Mouse (Mus musculus): ENCODE results near the gene Eif3i.
"Not testable (repeated sequence)": the region's sequence is repeated elsewhere in the genome, so short reads cannot be mapped to it uniquely, and the experiment has no call there.

The Eif3i gene

DNA sequence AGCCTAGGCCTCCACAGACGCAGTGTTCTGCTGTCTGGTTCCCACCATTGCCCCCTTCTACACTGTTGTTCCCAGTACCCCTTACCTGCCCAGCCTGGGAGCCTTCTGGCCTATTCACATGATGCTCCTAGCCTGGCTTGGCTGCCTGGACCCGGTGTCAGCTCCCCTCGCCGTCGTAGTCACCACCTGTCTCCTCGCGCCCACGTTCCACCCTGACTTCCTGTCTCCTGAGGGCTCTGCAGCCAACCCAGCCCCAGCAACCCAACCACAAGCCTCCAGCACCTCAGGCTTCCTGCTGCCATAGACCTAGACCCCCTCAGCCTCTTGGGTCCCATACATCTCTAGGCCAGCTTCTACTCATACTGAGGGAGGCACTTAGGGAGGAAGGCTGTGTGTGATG, 27.0 kb downstream of the Eif3i start, which contains the start of gene Lck:
Lck (minus strand) TSS at position 212 of the 400 bp plus-strand sequence.
- no peak for DNase-seq (ENCODE audit: low read depth)

DNA sequence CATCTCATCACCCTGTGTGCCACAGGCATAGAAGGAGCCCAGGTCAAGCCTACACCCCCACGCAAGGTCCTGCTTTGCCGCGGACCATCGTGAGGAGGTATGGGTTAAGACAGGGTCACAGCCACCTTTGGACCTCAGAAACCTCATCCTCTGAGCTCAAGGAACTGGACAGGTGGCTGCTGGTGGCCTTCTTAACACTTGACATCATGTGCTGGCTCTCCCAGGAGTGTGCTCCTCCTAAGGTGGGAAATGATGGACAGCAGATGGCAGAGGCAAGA, 27.4 kb downstream of the Eif3i start:
- no peak for DNase-seq (ENCODE audit: low read depth)

DNA sequence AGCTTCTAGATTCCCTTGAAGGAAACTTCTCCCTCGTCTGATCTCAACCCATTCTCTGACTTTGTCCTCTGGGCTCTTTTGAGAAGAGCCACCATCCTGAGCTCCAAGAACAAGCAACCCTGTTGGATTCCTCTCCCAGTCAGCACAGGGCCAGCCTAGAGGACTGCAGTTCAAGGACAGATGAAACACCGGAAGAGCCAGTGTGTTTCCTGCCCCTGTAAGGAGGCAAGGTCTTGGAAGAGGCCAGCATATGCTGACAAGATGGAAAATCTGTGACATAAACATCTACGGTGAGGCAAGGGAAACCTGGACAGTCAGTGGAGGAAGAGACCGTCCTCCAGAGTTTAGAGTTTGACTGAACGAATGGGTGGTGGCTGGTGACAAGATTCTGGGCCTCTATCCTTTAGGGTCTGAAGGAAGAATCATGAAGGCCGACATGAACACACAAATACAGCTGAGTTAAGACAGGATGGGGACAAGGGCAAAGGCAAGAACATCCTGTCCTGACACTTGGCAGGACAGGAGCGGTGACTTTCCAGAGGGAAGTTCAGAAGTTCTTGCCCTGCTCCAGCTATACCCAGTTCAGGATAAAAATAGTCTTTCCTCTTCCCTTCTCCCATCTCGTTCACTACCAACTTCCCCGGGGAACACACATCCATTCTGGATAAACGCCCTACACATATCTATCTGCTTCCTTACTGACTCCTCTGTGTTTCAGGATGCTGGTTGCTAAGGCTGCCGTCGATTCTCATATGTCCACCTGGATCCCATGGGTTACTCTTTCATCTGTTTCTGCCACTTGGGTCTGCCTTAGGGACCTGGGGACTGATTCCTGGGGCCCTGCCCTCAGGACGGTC, 28.0 kb downstream of the Eif3i start:
- DNase-seq (ENCODE audit: low read depth) = no peak

DNA sequence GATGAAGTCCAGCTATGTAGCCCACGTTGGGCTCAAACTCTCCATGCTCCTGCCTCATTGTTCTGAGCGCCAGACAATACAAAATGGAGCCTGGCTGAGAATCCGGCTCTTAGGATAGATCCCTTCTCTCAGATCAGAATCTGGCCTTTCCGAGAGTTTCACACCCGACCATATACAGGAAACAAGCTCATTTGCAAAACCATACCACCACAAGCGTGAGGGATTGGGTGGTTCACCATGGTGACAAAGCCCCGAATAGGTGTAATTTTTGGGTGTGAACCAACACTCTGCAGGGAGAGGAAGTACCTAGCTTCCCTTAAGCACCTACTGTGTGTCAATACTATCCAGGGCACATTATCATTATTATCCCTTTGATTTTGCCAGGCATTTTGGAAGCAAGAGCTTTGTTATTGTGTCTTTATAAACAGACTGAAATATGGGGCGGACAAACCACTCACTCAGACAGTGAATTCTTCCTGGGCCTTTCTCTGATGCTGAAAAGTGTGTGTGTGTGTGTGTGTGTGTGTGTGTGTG, 28.8 kb downstream of the Eif3i start:
- DNase-seq (ENCODE audit: low read depth) = no peak

DNA sequence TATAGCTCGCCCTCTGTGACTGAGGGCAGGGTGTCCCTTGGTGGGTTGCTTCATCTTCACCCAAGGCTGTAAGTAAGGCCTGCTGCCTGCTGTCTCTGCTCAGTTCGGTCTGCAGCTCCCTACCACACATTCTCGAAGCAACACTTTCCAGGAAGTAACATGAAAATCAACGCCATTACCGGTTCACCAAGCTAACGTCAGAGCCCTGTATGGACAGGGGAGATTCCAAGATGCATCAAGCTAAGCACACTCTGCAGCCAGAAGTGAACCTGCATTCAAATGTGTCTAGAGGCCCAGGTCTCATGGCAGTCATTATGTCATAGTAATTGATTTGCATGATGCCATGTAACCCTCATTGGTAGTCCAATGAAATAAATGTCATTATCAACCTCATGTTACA, 30.4 kb downstream of the Eif3i start:
- no peak for DNase-seq (ENCODE audit: low read depth)

DNA sequence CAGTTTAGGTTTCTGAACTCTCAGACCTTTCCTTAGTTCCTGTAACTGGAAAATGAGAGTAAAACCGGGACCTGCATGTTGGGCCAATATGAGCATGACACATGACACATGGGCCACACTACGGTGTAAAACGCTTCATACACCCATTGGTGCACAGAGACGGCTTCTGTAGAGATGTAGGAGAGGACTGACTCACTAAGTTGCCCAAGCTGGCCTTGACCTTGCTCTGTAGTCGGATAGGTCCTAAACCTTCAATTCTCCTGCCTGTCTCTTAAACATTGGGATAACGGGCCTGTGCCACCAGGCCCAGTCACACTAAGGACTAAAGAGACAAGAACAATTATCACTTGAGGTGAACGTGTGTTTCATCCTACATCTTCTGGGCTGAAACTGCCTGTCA, 32.1 kb downstream of the Eif3i start:
- no peak for DNase-seq (ENCODE audit: low read depth)

DNA sequence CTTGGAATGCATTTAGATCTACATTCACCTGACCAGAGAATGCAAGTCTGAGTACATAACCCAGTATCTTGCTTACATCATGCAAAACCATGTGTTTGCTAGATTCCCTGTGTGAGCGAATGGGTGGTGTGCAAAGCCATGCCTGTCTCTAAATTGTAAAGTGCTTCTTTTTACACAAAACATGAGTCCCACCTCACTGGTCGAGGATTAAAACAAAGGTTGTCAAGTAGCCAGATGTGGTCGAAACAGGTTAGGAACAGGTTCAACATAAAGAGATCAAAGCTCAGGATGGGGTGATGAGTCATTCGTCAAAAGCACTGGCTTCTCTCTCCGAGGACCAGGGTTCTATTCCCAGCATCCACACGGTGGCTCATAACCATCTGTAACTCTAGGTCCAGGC, 35.3 kb downstream of the Eif3i start:
- DNase-seq (ENCODE audit: low read depth) = no peak

DNA sequence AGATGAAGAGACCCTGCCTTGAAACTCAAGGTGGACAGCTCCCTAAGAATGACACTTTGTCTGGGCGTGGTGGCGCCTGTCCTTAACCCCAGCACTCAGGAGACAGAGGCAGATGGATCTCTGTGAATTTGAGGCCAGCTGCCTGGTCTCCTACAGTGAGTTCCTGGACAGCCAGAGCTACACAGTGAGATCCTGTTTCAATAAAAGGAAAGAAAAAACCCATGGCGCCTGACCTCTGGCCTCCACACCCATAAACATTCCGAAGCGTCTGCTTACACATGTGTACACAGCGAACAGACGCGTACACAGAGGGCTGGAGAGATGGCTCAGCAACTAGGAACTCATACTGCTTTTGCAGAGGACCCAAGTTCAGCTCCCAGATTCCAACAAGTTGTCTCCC, 36.7 kb downstream of the Eif3i start:
- no peak for DNase-seq (ENCODE audit: low read depth)

DNA sequence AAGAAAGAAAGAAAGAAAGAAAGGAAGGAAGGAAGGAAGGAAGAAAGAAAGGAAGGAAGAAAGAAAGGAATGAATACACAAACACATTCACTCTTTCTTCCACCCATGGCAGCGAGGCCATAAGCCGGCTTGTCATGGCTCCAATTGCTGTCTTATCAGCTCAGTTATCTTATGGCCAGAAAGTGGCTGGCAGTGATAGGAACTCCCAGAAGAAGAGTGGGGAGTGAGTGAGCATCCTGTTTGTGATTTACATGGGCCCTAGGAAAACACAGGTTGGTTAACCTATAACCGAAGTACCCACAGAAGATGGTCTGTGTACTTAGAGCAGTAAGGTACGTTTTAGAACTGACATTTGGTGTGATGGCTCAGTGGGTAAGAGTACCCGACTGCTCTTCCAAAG, 39.3 kb downstream of the Eif3i start:
- no peak for DNase-seq (ENCODE audit: low read depth)

DNA sequence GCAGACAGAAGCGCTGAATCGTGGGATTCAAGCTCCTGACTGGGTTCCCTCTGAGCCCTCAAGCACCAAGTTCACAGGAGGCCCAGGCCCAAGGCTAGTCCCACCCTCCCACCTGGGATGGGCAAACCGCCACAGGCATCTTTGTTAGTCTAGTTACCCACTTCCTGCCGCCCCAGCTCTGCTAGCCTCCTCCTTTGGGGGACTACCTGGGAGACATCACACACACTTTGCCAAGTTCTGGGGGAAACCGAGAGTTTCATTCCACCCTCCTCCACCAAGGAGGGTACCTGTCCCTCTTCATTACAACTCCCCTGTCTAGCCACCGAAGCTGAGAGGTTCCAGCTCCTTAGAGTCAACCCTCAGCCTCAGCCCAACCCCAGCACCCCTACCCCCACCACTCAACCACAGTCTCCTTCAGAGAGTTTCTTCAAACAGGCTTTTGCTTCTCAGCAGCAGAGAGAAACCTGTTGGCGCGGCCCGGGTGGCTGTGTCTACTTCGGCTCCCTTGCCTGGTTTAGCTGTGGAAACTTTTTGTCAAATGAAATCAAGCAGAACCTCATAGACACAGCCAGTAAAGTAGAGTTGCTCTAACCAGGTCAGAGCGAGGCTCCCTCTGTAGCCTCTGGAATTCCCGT, 42.0 kb downstream of the Eif3i start:
- DNase-seq (ENCODE audit: low read depth) = no peak

DNA sequence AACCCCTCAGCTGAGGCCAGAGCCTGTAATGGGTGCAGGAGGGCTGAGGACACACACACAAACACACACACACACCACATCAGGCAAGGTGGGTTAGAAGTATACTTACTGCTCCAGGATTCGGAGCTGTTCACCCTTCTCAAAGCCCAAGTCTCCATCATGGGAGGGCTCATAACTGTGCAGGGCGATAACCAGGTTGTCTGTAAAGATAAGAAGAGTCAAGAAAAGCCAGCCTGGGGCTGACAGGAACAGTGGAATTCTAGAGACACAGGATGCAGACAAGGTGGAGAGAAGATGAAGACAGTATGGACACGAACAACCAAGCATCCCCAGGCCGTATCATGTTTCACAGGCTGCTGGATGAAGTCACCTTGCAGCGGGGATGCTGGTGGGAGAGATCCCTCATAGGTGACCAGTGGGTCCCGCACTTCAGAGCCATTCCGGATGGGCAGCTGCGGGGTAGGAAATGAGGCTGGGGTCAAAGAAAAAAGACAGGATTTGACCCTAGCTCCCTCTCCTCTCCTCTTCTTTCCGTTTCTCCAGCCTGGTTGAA, 43.1 kb downstream of the Eif3i start:
- DNase-seq (ENCODE audit: low read depth) = no peak

DNA sequence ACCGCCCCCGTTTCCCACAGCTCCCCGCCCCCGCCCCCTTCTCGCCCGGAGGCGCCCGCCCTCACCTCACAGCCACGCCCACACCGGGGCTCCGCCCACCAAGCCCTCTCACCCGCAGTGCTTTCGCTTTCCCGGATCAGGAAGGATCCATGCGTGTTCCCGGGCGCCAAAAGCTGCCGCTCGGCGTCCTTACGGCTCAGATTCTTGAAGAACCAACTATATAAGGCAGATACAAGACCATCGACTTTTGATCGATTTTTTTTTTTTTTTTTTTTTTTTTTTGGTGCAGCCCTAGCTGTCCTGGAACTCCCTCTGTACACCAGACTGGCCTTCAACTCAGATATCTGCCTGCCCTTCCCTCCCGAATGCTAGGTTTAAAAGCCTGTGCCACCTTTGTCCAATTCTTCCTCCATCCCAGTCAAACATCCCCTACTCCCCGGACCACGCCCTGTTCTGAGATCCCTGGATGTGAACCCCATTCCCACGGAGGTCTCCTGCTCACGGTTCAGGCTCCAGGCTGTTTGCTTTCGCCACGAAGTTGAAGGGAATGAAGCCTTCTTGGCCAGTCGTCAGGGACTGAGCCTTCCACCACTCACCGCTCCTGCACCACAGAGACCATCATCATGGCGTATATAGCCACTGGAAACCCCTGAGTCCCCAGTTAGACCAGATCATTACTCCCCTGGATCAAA, 43.8 kb downstream of the Eif3i start:
- DNase-seq (ENCODE audit: low read depth) = peak; percentile 35

DNA sequence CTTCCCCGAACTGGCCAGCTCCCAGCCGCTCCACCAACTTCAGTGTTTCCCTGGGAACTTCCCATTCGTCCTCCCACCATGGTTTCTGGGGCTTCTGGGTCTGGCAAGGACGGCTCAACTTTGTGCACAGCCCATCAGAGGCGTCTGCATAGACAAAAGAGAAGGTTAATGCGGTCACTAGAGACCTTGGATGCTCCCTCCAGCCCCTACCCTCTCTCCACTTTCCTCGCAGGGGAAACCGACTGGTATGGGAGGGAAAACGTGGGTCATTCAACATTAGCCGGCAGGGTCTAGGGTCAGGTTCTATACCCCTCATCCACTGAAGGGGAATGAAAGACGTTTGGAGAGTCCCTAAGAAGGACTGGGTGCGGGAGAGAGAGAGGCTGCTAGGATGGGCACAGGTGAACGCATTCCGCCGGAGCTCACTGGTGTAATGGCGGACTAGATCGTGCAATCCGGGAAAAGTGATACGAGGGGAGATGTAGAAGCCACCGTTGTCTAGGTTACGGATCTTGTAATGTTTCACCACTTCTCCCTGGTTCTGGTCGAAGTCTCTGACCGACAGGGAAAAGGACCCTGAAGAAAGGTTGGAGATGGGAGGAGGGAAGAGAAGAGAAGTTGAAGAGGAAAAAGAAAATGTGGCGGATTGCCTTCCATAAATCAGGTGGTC, 44.5 kb downstream of the Eif3i start:
- no peak for DNase-seq (ENCODE audit: low read depth)

DNA sequence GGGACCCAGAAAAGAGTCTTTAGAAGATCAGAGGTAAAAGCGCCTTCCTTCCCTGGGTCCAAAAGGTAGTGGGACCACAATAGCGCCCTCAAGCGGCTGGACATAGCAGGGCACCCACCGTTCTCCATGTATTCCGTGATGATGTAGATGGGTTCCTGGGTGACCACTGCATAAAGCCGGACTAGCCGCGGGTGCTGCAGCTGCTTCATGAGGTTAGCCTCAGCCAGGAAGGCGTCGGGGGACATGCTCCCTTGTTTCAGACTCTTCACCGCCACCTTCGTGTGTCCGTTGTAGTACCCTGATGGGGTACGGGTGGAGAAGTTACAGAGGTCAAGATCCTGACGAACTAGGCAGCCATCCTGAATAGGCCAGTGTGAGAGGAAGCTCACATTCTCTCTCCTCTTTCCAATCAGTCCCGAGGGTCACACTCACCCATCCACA, 45.0 kb downstream of the Eif3i start:
- no peak for DNase-seq (ENCODE audit: low read depth)

DNA sequence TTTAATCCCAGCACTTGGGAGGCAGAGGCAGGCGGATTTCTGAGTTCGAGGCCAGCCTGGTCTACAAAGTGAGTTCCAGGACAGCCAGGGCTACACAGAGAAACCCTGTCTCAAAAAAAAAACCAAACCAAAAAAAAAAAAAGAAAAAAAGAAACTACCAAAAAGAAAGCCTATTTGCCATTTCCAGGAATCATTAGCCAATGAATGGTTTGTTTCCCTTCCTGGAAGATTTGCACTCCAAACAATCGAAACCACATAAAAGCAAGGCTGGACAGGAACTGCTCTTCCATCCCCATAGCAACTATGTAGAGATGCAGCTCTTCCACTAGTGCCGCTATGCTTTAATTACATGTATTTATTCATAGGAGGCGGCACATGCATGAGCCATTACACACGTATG, 45.9 kb downstream of the Eif3i start:
- DNase-seq (ENCODE audit: low read depth) = not testable (repeated sequence)

DNA sequence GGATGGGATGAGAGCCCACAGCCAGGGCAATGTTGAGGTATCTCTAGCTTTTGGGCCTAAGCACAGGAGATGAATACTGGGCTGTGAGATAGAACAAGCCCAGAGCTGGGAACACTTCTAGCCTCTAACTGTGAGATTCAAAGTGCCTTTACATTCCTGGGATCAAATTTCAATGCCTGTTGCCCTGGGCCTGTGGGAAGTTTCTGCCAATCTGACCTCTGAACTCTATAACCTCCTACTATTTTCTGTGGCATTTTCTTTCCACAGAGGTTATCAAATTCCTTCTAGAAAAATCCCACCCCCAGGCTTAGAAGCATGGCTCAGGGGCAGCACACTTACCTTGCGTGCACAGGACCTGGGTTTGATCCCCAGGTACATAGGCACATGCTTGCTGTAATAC, 50.2 kb downstream of the Eif3i start:
- no peak for DNase-seq (ENCODE audit: low read depth)

DNA sequence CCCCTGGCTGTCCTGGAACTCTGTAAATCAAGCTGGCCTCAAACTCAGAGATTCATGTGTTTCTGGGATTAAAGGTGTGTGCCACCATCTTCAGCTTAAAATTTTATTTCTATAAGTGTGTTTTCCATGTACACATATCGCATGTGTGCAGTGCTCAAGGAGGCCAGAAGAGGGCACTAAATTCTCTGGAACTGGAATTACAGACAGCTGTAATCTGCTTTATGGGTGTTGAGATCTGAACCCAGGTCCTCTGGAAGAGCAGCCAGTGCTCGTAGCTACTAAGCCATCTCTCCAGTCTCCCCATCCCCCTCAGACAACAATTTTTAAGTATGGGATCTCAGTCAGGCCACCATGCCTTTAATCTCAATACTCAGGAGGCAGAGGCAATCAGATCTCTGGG, 51.1 kb downstream of the Eif3i start:
- DNase-seq (ENCODE audit: low read depth) = no peak

DNA sequence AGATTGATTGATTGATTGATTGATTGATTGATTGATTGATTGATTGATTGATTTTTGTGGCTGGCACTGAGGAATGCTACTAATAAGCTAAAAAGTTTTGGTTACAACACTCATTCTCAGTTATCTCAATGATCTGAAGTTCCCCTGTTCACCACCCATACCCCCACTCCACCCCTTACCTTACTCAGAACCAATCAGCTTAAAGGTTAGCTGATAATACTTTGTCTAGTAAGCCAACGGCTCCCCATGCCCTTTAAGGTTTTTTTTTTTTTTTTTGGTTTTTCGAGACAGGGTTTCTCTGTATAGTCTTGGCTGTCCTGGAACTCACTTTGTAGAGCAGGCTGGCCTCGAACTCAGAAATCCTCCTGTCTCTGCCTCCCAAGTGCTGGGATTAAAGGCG, 52.8 kb downstream of the Eif3i start:
- not testable (repeated sequence) for DNase-seq (ENCODE audit: low read depth)

DNA sequence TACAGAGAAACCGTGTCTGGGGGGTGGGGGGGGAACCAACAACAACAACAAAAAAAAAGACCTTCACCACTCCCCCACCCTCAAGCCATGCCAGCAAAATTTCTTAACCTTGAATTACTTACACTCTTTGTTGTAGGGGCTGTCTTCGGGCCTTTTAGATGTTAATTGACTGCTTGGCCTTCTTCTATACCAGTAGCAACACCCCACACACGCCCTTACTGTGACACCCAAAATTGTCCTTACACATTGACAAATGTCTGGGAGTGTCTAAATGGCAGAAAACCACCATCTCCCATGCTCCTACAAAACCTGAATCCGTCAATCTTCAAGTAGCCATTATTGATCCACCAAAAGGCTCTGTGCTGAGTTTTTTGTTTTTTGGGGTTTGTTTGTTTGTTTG, 56.3 kb downstream of the Eif3i start:
- no peak for DNase-seq (ENCODE audit: low read depth)

DNA sequence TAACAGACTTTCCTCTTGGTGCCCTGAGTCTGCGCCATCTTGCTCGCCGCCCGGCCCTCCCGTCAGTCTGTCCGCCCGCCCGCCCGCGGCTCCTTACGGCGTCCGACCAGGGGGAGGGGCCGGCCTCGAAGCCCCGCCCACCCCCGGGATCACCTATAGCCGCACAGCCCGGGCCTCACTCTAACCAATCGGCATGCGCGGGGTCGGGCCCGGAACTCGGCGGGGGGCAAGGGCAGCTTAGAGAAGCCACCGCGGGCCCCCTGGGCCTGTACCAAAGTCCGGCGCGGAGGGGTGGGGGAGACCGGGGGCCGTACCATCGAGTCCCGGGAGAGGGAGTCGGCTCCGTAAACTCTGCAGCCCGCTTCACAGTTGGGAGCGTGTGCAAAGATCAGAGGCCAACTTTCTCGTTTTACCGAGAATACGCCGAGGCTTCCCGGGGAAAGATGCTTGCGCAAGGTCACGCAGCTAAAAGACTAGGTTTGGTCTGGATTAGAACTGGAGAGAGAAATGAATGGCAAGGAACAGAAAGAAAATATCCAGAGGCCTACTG, 57.8 kb downstream of the Eif3i start, which contains the start of gene Hdac1:
Hdac1 (minus strand) TSS at position 122 of the 550 bp plus-strand sequence.
- DNase-seq (ENCODE audit: low read depth) = peak; percentile 86
